Mouse (Mus musculus) hindbrain, postnatal 0 days (tissue): ENCODE measurements at regions not wholly inside any gene's neighbourhood (a gene's known extent, or its start where the extent isn't known, plus 50 kb on each side); places are given as distances from the start of the nearest gene placed in this dataset.
A peak's percentile ranks its signal among the peaks of the same experiment; 100 is the strongest.

Experiments
- ATAC-seq: fragments of 200-750 bp; cut with Nextera tagmentation; 2 replicates; pipeline ENCODE4 v1.8.0; 2017; ENCODE audit warnings: mild to moderate bottlenecking, moderate TSS enrichment, moderate library complexity
- DNase-seq: peaks from one replicate; pipeline ENCODE4 v3.0.0-alpha.2; 2015; ENCODE audit warnings: low spot score
- H3K27ac ChIP-seq: fragments of 300-500 bp; sonication (generic); 2 replicates; pipeline ENCODE4 v1.5.1; 2014; ENCODE audit warnings: mild to moderate bottlenecking
- H3K27me3 ChIP-seq: fragments of 300-500 bp; sonication (generic); 2 replicates; pipeline ENCODE4 v1.6.1; 2014; ENCODE audit warnings: low read length, mixed read lengths; ENCODE audit not compliant: insufficient read depth
- H3K36me3 ChIP-seq: fragments of 300-500 bp; sonication (generic); 2 replicates; pipeline ENCODE4 v1.6.1; 2014; ENCODE audit warnings: low read length, mixed read lengths; ENCODE audit not compliant: insufficient read depth
- H3K4me1 ChIP-seq: fragments of 300-500 bp; sonication (generic); 2 replicates; pipeline ENCODE4 v1.6.1; 2014; ENCODE audit warnings: antibody characterized with exemption, low read length, mixed read lengths; ENCODE audit not compliant: insufficient read depth
- H3K4me2 ChIP-seq: fragments of 300-500 bp; sonication (generic); 2 replicates; pipeline ENCODE4 v1.6.1; 2014; ENCODE audit warnings: low read depth, mild to moderate bottlenecking, low read length, moderate library complexity, mixed read lengths
- H3K4me3 ChIP-seq: fragments of 300-500 bp; sonication (generic); 2 replicates; pipeline ENCODE4 v1.5.1; 2014; ENCODE audit warnings: low read length
- H3K9ac ChIP-seq: fragments of 300-500 bp; sonication (generic); replicated peaks from 2 replicates; pipeline ENCODE4 v1.6.1; 2014; ENCODE audit warnings: mild to moderate bottlenecking, low read length, moderate library complexity, mixed read lengths
- H3K9me3 ChIP-seq: fragments of 300-500 bp; sonication (generic); 2 replicates; pipeline ENCODE4 v1.6.1; 2016; ENCODE audit warnings: low read length, mixed read lengths
- CTCF ChIP-seq: IDR thresholded peaks from 2 replicates; pipeline ENCODE4 v1.5.1; 2016; ENCODE audit warnings: antibody characterized with exemption, control low read depth, low read depth
- WGBS: fragments of 180-500 bp; shearing (Covaris S2); extraction: QIAGEN DNeasy Blood & Tissue Kit; methylation state at CpG from one replicate; pipeline ENCODE4 v1.1.7; 2014; 5-methylcytosine and 5-hydroxymethylcytosine counted together

DNA sequence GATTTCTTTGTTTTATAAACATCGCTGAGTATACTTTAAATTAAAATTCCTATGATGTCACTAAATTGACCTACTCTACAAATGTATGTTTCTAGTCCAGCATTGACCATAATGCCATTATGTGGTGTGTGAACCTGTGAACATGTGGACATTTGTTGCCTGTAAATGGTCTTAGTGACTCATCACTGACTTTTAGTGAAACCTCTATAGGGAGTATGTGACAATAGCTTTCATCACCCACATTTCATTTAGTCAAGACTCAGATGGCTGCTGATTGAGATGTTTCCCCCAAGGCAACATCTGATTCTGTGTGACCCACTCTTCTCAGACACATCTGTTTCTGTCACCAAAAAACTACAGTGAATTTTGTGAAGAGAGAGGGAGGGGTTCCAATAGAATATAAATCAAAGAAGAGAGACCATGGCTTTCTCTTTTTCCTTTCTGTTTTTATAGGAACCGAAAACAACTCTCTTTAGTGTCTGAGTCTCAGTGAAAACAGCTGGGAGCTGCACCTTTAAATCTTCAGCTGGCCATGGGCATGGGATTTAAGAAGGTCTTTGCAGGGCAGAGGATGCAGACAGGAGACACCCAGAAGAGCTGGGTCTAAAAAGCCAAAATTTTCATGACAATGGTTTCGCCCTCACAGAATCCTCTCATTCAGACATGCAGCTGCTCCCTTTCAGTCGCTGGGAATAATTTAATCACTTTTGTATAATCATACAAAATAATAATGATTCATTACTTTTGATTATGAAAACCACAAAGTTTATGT is 148.4 kb downstream of the Tm4sf1 start:
- WGBS: 42% methylated on average over 4 of the region's 4 CpGs
- no peak for TF ChIP-seq CTCF
- Histone ChIP-seq H3K4me1 (no peaks in the 10 kb centered on the region), H3K4me3 (no peak overlapping the region), H3K36me3 (no peaks in the 10 kb centered on the region), H3K9me3 (no peaks in the 10 kb centered on the region), H3K27ac (no peak overlapping the region), H3K27me3 (no peaks in the 10 kb centered on the region), H3K4me2 (no peak overlapping the region), H3K9ac (no peak overlapping the region)
- ATAC-seq (no peak), DNase-seq (no peak)

DNA sequence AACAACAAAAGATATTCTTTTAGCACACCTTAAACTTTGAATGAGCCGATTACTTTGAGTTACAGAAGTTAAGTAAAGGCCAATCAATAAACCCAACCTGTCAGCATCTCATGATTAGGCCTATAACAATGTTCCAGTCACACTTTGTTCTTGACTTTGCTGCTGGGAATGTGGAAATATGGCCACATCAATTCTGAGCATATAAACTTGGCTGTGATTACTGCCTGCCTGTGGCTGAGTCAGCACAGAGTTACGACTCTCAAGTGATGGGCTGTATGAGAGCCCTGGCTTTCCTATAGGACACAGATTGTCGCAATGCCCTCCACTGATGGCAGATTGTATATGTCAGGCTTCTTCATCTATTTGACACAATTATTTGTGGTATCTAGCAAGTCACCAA is 152.6 kb downstream of the Tm4sf1 start:
- DNase-seq (no peak), ATAC-seq (no peak)
- no peaks in the 10 kb centered on the region for H3K36me3 ChIP-seq
- no peak overlapping the region for H3K4me3 ChIP-seq
- H3K27me3 ChIP-seq: no peaks in the 10 kb centered on the region
- H3K9me3 ChIP-seq: no peaks in the 10 kb centered on the region
- no peaks in the 10 kb centered on the region for H3K4me1 ChIP-seq
- no peak overlapping the region for H3K27ac ChIP-seq
- WGBS: 80% methylated on average over 3 of the region's 3 CpGs
- TF ChIP-seq CTCF: no peak
- H3K4me2 ChIP-seq: no peak overlapping the region
- H3K9ac ChIP-seq: no peak overlapping the region

DNA sequence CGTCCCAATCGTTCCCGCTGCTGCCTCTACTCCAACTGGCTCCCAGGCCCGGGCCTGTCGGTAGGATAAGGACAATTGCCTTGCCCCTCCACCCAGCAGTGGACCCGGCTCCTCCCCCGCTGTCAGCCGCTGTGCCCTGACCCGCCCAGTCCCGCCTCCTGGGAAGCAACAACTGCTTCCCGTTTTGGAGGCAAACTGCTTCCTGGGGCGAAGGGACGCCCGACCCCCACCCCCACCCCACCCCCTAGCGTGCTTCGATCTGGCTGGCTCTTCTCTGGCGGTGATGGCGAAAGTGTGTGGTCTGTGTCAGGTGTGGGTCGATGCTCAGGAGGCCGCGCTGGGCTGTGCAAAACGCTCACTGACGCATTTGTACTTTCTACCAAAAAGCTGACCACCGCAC is 164.9 kb downstream of the Tm4sf1 start:
- ATAC-seq (peak; percentile 93), DNase-seq (peak; percentile 44)
- Histone ChIP-seq H3K4me3 (peak overlapping the region; percentile 34), H3K36me3 (no peaks in the 10 kb centered on the region), H3K4me2 (peak overlapping the region; percentile 61), H3K27me3 (no peaks in the 10 kb centered on the region), H3K4me1 (no peaks in the 10 kb centered on the region), H3K9me3 (no peaks in the 10 kb centered on the region), H3K27ac (no peak overlapping the region), H3K9ac (0 out of 2 replicates have a peak overlapping the region, but pooled peaks have one; percentile 33)
- WGBS: 21% methylated on average over 24 of the region's 24 CpGs
- 0 out of 2 replicates have a peak, but pooled peaks have one; percentile 4 for TF ChIP-seq CTCF

DNA sequence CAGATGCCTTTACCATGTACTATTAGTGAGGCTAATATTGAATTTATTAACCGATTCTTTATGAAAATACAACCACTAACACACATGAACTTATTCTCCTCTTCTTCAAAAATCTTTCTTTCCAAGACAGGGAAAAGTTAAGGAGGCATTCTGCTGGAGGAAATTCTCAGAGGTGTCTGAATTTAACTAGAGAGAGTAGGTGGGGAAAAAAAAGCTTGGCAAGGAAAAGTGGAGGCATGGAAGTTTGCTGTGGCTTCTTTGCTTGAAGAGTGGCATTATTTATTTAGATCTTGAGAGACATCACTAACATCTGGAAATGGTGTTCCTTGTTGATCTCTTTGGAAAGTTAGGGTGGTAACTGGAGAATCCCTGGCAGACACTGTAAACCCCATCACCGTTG is 173.2 kb downstream of the Tm4sf1 start:
- DNase-seq: no peak
- no peaks in the 10 kb centered on the region for H3K9me3 ChIP-seq
- no peak for TF ChIP-seq CTCF
- H3K4me3 ChIP-seq: no peak overlapping the region
- H3K9ac ChIP-seq: no peak overlapping the region
- ATAC-seq: no peak
- 94% methylated on average over 2 of the region's 2 CpGs for WGBS
- H3K27me3 ChIP-seq: no peaks in the 10 kb centered on the region
- H3K36me3 ChIP-seq: no peaks in the 10 kb centered on the region
- H3K4me1 ChIP-seq: no peaks in the 10 kb centered on the region
- no peak overlapping the region for H3K4me2 ChIP-seq
- H3K27ac ChIP-seq: no peak overlapping the region

DNA sequence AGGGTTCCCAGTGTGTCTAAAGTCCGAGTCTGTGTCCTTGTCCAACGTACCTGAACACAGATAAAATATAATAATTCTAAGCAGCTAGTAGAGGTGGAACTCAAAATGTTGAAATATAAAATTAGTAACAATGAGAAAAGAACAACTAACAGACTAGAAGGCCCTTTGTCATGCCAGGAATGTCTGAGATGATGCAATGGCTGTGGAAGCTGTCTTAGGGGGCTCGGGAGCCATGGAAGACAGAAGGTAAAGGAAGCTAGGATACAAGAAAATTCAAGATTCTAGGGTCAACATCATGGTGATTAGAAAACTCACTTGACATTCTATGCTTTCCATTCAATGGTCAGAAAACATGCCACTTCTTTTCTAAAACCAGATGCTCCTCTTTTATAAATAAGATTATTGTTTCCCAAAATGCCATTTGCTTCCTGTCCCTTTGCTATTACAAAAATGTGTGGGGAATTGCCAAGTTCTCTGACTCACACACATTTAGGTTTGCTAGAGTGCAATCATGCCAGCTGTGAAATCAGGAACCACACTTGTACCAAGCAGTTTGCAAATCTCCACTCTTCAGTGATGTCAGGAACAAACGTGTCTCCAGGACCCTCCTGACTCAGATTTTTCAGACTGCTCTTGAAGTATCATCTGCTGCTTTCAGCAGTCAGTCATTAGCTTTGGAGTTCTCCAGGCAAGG is 175.8 kb downstream of the Tm4sf1 start:
- no peak for DNase-seq
- Histone ChIP-seq H3K4me2 (no peak overlapping the region), H3K4me3 (no peak overlapping the region), H3K9me3 (no peaks in the 10 kb centered on the region), H3K27ac (no peak overlapping the region), H3K9ac (no peak overlapping the region), H3K36me3 (no peaks in the 10 kb centered on the region), H3K27me3 (no peaks in the 10 kb centered on the region), H3K4me1 (no peaks in the 10 kb centered on the region)
- ATAC-seq: no peak
- WGBS: 72% methylated on average over 4 of the region's 4 CpGs
- TF ChIP-seq CTCF: no peak

DNA sequence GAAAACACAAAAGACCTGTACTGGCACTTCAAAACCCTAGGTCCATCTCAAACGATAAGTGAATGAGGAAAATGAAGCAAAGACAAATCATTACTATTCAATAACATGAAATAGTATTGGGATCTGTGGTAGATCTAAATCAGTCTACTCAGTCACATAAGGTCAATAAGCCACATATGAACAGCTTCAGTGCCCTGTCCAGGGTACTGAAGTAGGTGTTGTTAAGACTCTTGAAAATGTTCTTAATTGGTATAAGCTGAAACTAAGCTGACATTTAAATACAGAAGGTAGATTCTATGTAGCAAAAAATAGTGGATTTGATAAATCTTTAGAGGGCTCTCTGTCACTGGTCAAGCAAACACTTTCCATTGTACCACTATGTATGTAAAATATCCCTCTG is 183.8 kb downstream of the Tm4sf1 start:
- TF ChIP-seq CTCF: no peak
- Histone ChIP-seq H3K4me1 (no peaks in the 10 kb centered on the region), H3K27me3 (no peaks in the 10 kb centered on the region), H3K4me3 (no peak overlapping the region), H3K9me3 (no peaks in the 10 kb centered on the region), H3K4me2 (no peak overlapping the region), H3K27ac (no peak overlapping the region), H3K36me3 (no peaks in the 10 kb centered on the region), H3K9ac (no peak overlapping the region)
- no peak for DNase-seq
- WGBS: 94% methylated on average over 1 of the region's 1 CpGs
- no peak for ATAC-seq

DNA sequence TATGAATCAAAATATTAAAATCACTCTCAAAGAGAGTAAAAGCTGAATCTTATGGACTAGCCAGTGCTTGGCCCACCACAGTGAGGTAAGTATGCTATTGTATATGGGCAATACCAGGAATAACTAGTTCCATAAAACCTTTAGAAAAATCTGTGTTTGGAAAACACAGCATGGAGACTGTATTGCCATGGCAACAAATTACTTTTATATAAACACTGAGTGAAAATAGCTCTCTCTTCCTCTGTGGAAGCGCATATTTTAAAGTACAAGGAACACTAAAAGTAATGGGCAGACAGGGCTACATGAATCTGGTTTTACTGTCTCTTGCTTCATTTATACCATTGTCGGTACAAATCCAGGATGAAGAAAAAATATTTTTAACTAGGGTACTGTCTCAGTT is 199.5 kb downstream of the Tm4sf1 start:
- 76% methylated on average over 2 of the region's 2 CpGs for WGBS
- no peak overlapping the region for H3K4me2 ChIP-seq
- H3K4me3 ChIP-seq: no peak overlapping the region
- no peaks in the 10 kb centered on the region for H3K36me3 ChIP-seq
- H3K9ac ChIP-seq: no peak overlapping the region
- no peak for TF ChIP-seq CTCF
- no peaks in the 10 kb centered on the region for H3K4me1 ChIP-seq
- no peaks in the 10 kb centered on the region for H3K27me3 ChIP-seq
- H3K27ac ChIP-seq: no peak overlapping the region
- no peaks in the 10 kb centered on the region for H3K9me3 ChIP-seq
- ATAC-seq (no peak), DNase-seq (peak; percentile 40)
